Mouse (Mus musculus) kidney, adult 2 months (tissue): ENCODE results near the gene G6pdx.

Experiments used
- CTCF ChIP-seq: fragments of 200-500 bp; conservative IDR thresholded peaks from 2 replicates; pipeline ENCODE4 v1.5.1; 2011; ENCODE audit warnings: low read depth, mild to moderate bottlenecking, control low read depth, low read length, moderate library complexity, mixed read lengths; ENCODE audit not compliant: insufficient read depth, insufficient read length
- POLR2A ChIP-seq: fragments of 200-500 bp; IDR thresholded peaks from one replicate; pipeline ENCODE4 v1.6.1; 2011; ENCODE audit warnings: low read depth, low read length, control low read depth

DNA sequence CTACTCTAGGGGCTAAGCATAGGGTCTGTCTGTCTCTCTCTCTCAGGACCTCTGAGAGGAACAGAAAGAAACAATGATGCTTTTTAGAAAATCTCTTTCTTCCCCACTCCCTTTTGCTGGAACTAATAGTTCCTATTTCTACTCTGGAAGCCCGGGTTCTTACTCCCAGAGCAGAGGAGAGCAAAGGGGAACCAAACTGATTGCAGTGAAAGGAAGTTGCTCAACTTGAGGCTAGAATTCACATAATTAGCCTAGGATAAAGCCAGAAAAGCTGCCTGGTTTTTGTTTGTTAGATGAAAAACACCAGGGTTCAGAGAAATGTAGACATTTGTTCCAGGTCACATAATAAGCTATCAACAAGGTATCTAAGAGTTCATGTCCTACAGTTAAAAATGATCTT is 2.7 kb downstream of the G6pdx start:
- TF ChIP-seq CTCF (no peak), POLR2A (no peak)
